Comparison of ENCODE assay signal across 9 mouse cellular contexts in genomic region chr13:97937919-97938318, GRCm38 (mm10).
A peak's percentile ranks its signal among the peaks of the same experiment; 100 is the strongest.
DNase-seq lines count a peak whose midpoint lies in the region; ATAC-seq and TF ChIP-seq lines count a peak whose summit lies in the region.
"Had no signal": no experiment of that assay in that cellular context is flagged by ENCODE, and none has a peak within 500 bp of the region (broad histone marks: within the 10 kb centered on the region; RNA-seq: fewer than 3 reads in every experiment).

No protein-coding gene starts in this region.

- 16% methylated on average over 7 of the region's 7 CpGs for WGBS in spleen, adult 2 months
- 16% methylated on average over 7 of the region's 7 CpGs for WGBS in lung, embryonic 14.5 days

- no peak overlapping the region for H3K4me3 ChIP-seq in gastrocnemius, adult 2 months
- no peak overlapping the region for H3K4me3 ChIP-seq in spleen, adult 2 months (ENCODE audit: extremely low read depth, insufficient read depth, insufficient read length)
- H3K4me3 ChIP-seq in lung, embryonic 14.5 days (ENCODE audit: low read depth, low read length) = no peak overlapping the region
- H3K4me3 ChIP-seq: neural tube, embryonic 13.5 days had no signal

- H3K4me1 ChIP-seq in spleen, adult 2 months (ENCODE audit: control insufficient read depth, insufficient read depth, insufficient read length) = peaks cover 6% of the 10 kb centered on the region; the same call in 1 of the 2 replicates
- H3K4me1 ChIP-seq in lung, embryonic 14.5 days (ENCODE audit: insufficient read depth) = no peaks in the 10 kb centered on the region

- TF ChIP-seq CTCF in gastrocnemius, adult 2 months (IDR thresholded peaks at IDR 0.05) = peak; percentile 84
- TF ChIP-seq CTCF in spleen, adult 2 months (IDR thresholded peaks at IDR 0.05; ENCODE audit: extremely low read depth, insufficient read depth, insufficient read length, insufficient replicate concordance) = peak; percentile 29; the same call in 1 of the 2 replicates
- TF ChIP-seq CTCF in lung, embryonic 14.5 days (IDR thresholded peaks at IDR 0.05; ENCODE audit: low read depth) = peak; percentile 83

- DNase-seq in gastrocnemius, adult 2 months = peak; percentile 59
- no peak for DNase-seq in gastrocnemius, postnatal 25 days
- peak; percentile 14 to 43 for DNase-seq in spleen, adult 2 months (ENCODE audit: low read depth in 1 of 2, low spot score in 2 of 2)
- DNase-seq in spleen, adult 12 weeks (ENCODE audit: low spot score) = no peak
- DNase-seq in cerebellum, adult 9-10 months = peak; percentile 40
- DNase-seq in gastrocnemius, postnatal 10 days = peak; percentile 71
- peak; percentile 91 for DNase-seq in lung, embryonic 14.5 days
- peak; percentile 85 for DNase-seq in right cerebral cortex, postnatal 4 days

- TF ChIP-seq POLR2A in spleen, adult 2 months (IDR thresholded peaks at IDR 0.05; ENCODE audit: low read depth, low read length) = no peak

- no peaks in the 10 kb centered on the region for H3K36me3 ChIP-seq in spleen, adult 2 months (ENCODE audit: control insufficient read depth, insufficient read depth, low read length)
- H3K36me3 ChIP-seq in lung, embryonic 14.5 days (ENCODE audit: insufficient read depth) = no peaks in the 10 kb centered on the region
- H3K36me3 ChIP-seq: neural tube, embryonic 13.5 days had no signal

- ATAC-seq in lung, embryonic 14.5 days (ENCODE audit: insufficient read depth) = no peak

- H3K9me3 ChIP-seq in lung, embryonic 14.5 days (ENCODE audit: low read depth, low read length) = no peaks in the 10 kb centered on the region
- H3K9me3 ChIP-seq: neural tube, embryonic 13.5 days had no signal

- H3K27me3 ChIP-seq in spleen, adult 2 months (ENCODE audit: control insufficient read depth, insufficient read depth, low read length) = no peaks in the 10 kb centered on the region
- H3K27me3 ChIP-seq in lung, embryonic 14.5 days (ENCODE audit: insufficient read depth, low read length) = no peaks in the 10 kb centered on the region
- H3K27me3 ChIP-seq: neural tube, embryonic 13.5 days had no signal

- H3K4me2 ChIP-seq in lung, embryonic 14.5 days = no peak overlapping the region
- H3K4me2 ChIP-seq: neural tube, embryonic 13.5 days had no signal

- H3K27ac ChIP-seq in gastrocnemius, adult 2 months = no peak overlapping the region
- H3K27ac ChIP-seq in spleen, adult 2 months (ENCODE audit: insufficient read depth, low read length) = no peak overlapping the region
- H3K27ac ChIP-seq in lung, embryonic 14.5 days (ENCODE audit: low read depth) = no peak overlapping the region
- H3K27ac ChIP-seq: neural tube, embryonic 13.5 days had no signal

- H3K9ac ChIP-seq in lung, embryonic 14.5 days = no peak overlapping the region
- H3K9ac ChIP-seq: neural tube, embryonic 13.5 days had no signal

- intact Hi-C loops in gastrocnemius, adult 2 months (cut with DNase I) = loop anchor here (1.0 to 5.0 kb wide), 2 partner anchors 336 to 703 kb away; no protein-coding TSS in a partner anchor

Comparison
In these comparisons a context has a peak if more than half of its experiments do, and no peak if none do; other contexts are left out.
1. DNase-seq: peak in gastrocnemius, adult 2 months (single experiment), spleen, adult 2 months (2 of 2), cerebellum, adult 9-10 months (single experiment), gastrocnemius, postnatal 10 days (single experiment), lung, embryonic 14.5 days (single experiment) and right cerebral cortex, postnatal 4 days (single experiment); none in gastrocnemius, postnatal 25 days (single experiment) and spleen, adult 12 weeks (single experiment).
2. CTCF ChIP-seq: peak in every context shown above with its lines; median percentile 84 in gastrocnemius, adult 2 months; 83 in lung, embryonic 14.5 days; 29 in spleen, adult 2 months.